Mouse (Mus musculus): ENCODE measurements around the gene Camkv. TPM values are rescaled to one million over a fixed set of nuclear protein-coding genes. Genes with fewer than 3 reads are reported as not detected.
A peak's percentile ranks its signal among the peaks of the same experiment; 100 is the strongest.

The Camkv gene
- polyA plus RNA-seq, 1 experiment, result 5.6 TPM

DNA sequence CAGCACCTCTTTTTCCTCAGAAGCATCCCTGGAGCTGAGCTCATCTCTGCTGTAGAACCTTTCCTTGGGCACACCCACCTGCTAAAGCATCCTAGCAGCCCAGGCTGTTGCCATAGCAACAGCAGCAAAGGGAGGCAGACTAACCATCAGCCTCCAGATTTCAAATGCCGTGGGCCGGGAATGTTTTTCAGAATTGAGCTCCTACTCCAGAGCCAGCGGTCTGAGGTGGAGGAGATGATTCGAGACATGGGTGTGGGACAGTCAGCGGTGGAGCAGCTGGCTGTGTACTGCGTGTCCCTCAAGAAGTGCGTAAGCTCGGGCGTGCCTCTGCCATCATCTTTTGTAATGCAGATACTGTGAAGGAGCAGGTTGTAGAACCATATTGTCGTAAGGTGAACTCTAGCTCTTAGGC is 25.9 kb downstream of the Camkv start:
- Histone ChIP-seq H3K27me3 (ENCODE audit: control insufficient read depth, insufficient read depth, low read length, poor library complexity, severe bottlenecking) (no peaks in the 10 kb centered on the region), H3K27ac (ENCODE audit: insufficient read depth, low read length) (no peak overlapping the region)
- TF ChIP-seq EP300 (IDR thresholded peaks at IDR 0.05; ENCODE audit: insufficient read depth, low read depth, low read length), result peak; percentile 67
- TF ChIP-seq POLR2A (IDR thresholded peaks at IDR 0.05; ENCODE audit: insufficient read depth, low read length), result no peak

DNA sequence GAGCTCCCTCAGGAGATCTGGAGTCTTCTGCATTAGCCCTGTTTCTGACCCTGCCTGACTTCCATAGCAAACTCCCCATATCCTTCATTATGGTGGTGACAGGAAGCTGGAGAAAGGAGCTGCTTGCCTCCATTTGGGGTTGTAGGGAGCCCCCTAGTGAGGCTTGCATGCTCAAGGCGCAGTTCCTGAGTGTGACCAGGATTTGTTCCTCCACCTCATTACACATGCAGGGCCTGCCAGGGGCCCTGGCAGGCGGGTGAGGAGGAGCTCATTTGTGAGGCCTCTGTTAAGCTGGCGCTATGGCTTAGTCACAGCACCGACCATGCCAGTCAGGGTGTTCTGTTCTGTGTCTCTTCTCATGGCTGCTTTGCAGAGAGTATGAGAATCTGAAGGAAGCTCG is 26.4 kb downstream of the Camkv start:
- H3K4me3 ChIP-seq (ENCODE audit: low read depth, low read length), result no peak overlapping the region
- peak overlapping the region; percentile 14; the same call in 1 of the 2 replicates for H3K27ac ChIP-seq (ENCODE audit: insufficient read depth, low read length)
- H3K27me3 ChIP-seq (ENCODE audit: control insufficient read depth, insufficient read depth, low read length, poor library complexity, severe bottlenecking), result no peaks in the 10 kb centered on the region
- no peak for TF ChIP-seq EP300 (IDR thresholded peaks at IDR 0.05; ENCODE audit: insufficient read depth, low read depth, low read length)
- peak; percentile 52 for TF ChIP-seq CTCF (IDR thresholded peaks at IDR 0.05; ENCODE audit: low read depth, low read length)
- no peak for TF ChIP-seq POLR2A (IDR thresholded peaks at IDR 0.05; ENCODE audit: insufficient read depth, low read length)
- no peaks in the 10 kb centered on the region for H3K9me3 ChIP-seq (replicated peaks; ENCODE audit: control insufficient read depth, insufficient read depth, low read length, poor library complexity, severe bottlenecking)
- H3K4me1 ChIP-seq (ENCODE audit: control insufficient read depth, insufficient read depth, low read length), result peaks cover 5% of the 10 kb centered on the region
- no peaks in the 10 kb centered on the region for H3K36me3 ChIP-seq (ENCODE audit: control insufficient read depth, insufficient read depth, low read length, poor library complexity, severe bottlenecking)
- H3K9ac ChIP-seq (ENCODE audit: low read depth, poor library complexity, severe bottlenecking), result no peak overlapping the region

More for the DNA sequence above, 25.9 kb downstream of the Camkv start:
- peaks cover 5% of the 10 kb centered on the region for H3K4me1 ChIP-seq (ENCODE audit: control insufficient read depth, insufficient read depth, low read length)
- no peak overlapping the region for H3K4me3 ChIP-seq (ENCODE audit: low read depth, low read length)
- no peaks in the 10 kb centered on the region for H3K9me3 ChIP-seq (replicated peaks; ENCODE audit: control insufficient read depth, insufficient read depth, low read length, poor library complexity, severe bottlenecking)
- H3K36me3 ChIP-seq (ENCODE audit: control insufficient read depth, insufficient read depth, low read length, poor library complexity, severe bottlenecking), result no peaks in the 10 kb centered on the region
- no peak overlapping the region for H3K9ac ChIP-seq (ENCODE audit: low read depth, poor library complexity, severe bottlenecking)

DNA sequence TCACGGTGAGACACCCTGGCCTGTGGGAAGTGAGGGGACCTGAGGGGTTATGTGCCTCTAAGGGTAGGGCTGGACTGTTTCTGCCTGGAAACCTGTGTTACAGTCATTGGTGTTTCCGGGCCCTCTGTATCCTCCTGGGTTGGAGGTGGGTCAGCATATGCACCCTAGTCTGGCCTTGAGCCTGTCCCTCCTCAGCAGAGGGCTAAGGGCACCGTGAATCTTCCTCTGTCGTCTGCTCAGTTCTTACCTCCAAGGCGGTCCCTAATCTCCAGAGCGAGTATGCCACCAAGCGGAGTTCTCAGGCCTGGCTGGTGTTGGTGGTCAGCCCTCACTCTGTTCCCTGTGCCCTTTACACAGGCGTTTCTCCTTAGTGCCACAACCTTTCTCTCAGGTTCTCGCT is 27.4 kb downstream of the Camkv start:
- no peak for TF ChIP-seq POLR2A (IDR thresholded peaks at IDR 0.05; ENCODE audit: insufficient read depth, low read length)
- TF ChIP-seq CTCF (IDR thresholded peaks at IDR 0.05; ENCODE audit: low read depth, low read length), result no peak
- no peak for TF ChIP-seq EP300 (IDR thresholded peaks at IDR 0.05; ENCODE audit: insufficient read depth, low read depth, low read length)
- no peak overlapping the region for H3K27ac ChIP-seq (ENCODE audit: insufficient read depth, low read length)
- H3K36me3 ChIP-seq (ENCODE audit: control insufficient read depth, insufficient read depth, low read length, poor library complexity, severe bottlenecking), result no peaks in the 10 kb centered on the region

DNA sequence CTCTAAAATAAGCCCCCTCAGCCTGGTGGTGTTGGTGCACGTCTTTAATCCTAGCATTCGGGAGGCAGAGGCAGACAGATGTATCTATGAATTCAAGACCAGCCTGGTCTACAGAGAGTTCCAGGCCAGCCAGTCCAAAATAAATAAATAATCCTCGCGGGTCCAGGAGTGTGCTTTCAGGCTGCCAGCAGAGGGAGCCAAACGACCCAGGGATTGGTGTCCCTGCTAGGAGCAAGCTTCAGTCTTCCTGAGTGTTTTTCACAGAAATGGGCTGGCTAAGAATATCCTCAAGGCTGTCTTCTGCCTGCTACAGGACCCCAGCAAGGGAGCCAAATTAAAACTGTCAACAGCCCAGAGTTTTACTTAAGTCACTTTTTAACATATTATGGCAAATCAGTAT is 28.2 kb downstream of the Camkv start:
- Histone ChIP-seq H3K4me3 (ENCODE audit: low read depth, low read length) (no peak overlapping the region), H3K36me3 (ENCODE audit: control insufficient read depth, insufficient read depth, low read length, poor library complexity, severe bottlenecking) (no peaks in the 10 kb centered on the region), H3K4me1 (ENCODE audit: control insufficient read depth, insufficient read depth, low read length) (peaks cover 5% of the 10 kb centered on the region), H3K9me3 (replicated peaks; ENCODE audit: control insufficient read depth, insufficient read depth, low read length, poor library complexity, severe bottlenecking) (no peaks in the 10 kb centered on the region), H3K27ac (ENCODE audit: insufficient read depth, low read length) (no peak overlapping the region), H3K9ac (ENCODE audit: low read depth, poor library complexity, severe bottlenecking) (no peak overlapping the region), H3K27me3 (ENCODE audit: control insufficient read depth, insufficient read depth, low read length, poor library complexity, severe bottlenecking) (no peaks in the 10 kb centered on the region)
- peak; percentile 95 for TF ChIP-seq CTCF (IDR thresholded peaks at IDR 0.05; ENCODE audit: low read depth, low read length)
- no peak for TF ChIP-seq POLR2A (IDR thresholded peaks at IDR 0.05; ENCODE audit: insufficient read depth, low read length)

More for the DNA sequence above, 27.4 kb downstream of the Camkv start:
- Histone ChIP-seq H3K4me3 (ENCODE audit: low read depth, low read length) (no peak overlapping the region), H3K4me1 (ENCODE audit: control insufficient read depth, insufficient read depth, low read length) (peaks cover 5% of the 10 kb centered on the region), H3K27me3 (ENCODE audit: control insufficient read depth, insufficient read depth, low read length, poor library complexity, severe bottlenecking) (no peaks in the 10 kb centered on the region), H3K9me3 (replicated peaks; ENCODE audit: control insufficient read depth, insufficient read depth, low read length, poor library complexity, severe bottlenecking) (no peaks in the 10 kb centered on the region), H3K9ac (ENCODE audit: low read depth, poor library complexity, severe bottlenecking) (no peak overlapping the region)

DNA sequence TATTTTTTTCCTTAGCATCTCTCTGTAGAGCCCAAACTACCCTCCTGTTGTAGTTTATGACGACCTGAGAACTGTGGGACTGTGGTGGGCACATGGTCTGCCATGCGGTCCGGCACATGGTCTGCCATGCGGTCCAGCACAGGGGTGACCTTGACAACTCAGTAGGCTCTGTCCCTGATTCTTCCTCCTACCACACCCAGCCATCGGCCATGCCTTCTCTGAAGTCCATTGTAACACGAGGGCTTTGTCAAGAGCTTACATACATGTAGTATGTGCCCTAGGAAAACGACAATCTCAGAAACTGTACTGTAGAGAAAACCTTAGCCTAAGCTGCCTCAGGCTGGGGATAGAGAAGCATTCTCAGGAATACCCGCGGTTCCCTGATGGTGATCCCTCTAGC is 29.2 kb downstream of the Camkv start:
- Histone ChIP-seq H3K9me3 (replicated peaks; ENCODE audit: control insufficient read depth, insufficient read depth, low read length, poor library complexity, severe bottlenecking) (no peaks in the 10 kb centered on the region), H3K36me3 (ENCODE audit: control insufficient read depth, insufficient read depth, low read length, poor library complexity, severe bottlenecking) (no peaks in the 10 kb centered on the region), H3K4me3 (ENCODE audit: low read depth, low read length) (no peak overlapping the region), H3K27me3 (ENCODE audit: control insufficient read depth, insufficient read depth, low read length, poor library complexity, severe bottlenecking) (no peaks in the 10 kb centered on the region), H3K27ac (ENCODE audit: insufficient read depth, low read length) (no peak overlapping the region), H3K4me1 (ENCODE audit: control insufficient read depth, insufficient read depth, low read length) (peaks cover 5% of the 10 kb centered on the region), H3K9ac (ENCODE audit: low read depth, poor library complexity, severe bottlenecking) (no peak overlapping the region)
- no peak for TF ChIP-seq POLR2A (IDR thresholded peaks at IDR 0.05; ENCODE audit: insufficient read depth, low read length)
- TF ChIP-seq CTCF (IDR thresholded peaks at IDR 0.05; ENCODE audit: low read depth, low read length), result no peak
- TF ChIP-seq EP300 (IDR thresholded peaks at IDR 0.05; ENCODE audit: insufficient read depth, low read depth, low read length), result no peak

DNA sequence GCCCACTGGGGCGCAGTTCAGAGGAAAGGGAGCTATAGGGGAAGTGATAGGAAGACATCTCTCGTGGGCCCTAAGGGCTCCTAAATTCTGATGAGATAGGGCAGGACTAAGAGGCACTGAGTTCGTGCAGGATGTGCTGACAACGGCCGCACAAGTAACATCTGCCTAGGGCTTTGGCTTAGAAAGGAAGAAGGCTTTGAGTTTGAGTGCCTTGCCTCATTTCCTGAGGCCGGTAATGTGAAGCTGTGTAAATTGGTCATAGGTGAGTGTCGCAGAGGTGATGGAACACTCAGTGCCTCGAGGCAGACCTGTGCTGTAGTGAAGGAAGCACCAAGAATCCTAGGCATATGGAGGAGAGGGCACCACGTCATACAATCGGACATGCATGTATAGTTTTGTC is 31.2 kb downstream of the Camkv start:
- Histone ChIP-seq H3K36me3 (ENCODE audit: control insufficient read depth, insufficient read depth, low read length, poor library complexity, severe bottlenecking) (no peaks in the 10 kb centered on the region), H3K27me3 (ENCODE audit: control insufficient read depth, insufficient read depth, low read length, poor library complexity, severe bottlenecking) (no peaks in the 10 kb centered on the region), H3K4me1 (ENCODE audit: control insufficient read depth, insufficient read depth, low read length) (peaks cover 5% of the 10 kb centered on the region), H3K9me3 (replicated peaks; ENCODE audit: control insufficient read depth, insufficient read depth, low read length, poor library complexity, severe bottlenecking) (no peaks in the 10 kb centered on the region), H3K9ac (ENCODE audit: low read depth, poor library complexity, severe bottlenecking) (no peak overlapping the region), H3K4me3 (ENCODE audit: low read depth, low read length) (no peak overlapping the region), H3K27ac (ENCODE audit: insufficient read depth, low read length) (no peak overlapping the region)
- TF ChIP-seq CTCF (IDR thresholded peaks at IDR 0.05; ENCODE audit: low read depth, low read length) (no peak), EP300 (IDR thresholded peaks at IDR 0.05; ENCODE audit: insufficient read depth, low read depth, low read length) (no peak), POLR2A (IDR thresholded peaks at IDR 0.05; ENCODE audit: insufficient read depth, low read length) (no peak)

Measured in ES-Bruce4 (cell line).